Mouse (Mus musculus): ENCODE results near the gene Btla. TPM values are rescaled to one million over a fixed set of nuclear protein-coding genes. Genes with fewer than 3 reads are reported as not detected.

The Btla gene
- total RNA-seq, 2 experiments from 2014 or later, result 0.33 to 1.1 TPM

GRCm38 (mm10) chr16:45256895-45257294, 32.8 kb downstream of the Btla start:
- DNase-seq (ENCODE audit: low spot score in 2 of 2), result no peak

GRCm38 (mm10) chr16:45257567-45257966, 33.5 kb downstream of the Btla start:
- no peak for DNase-seq (ENCODE audit: low spot score in 2 of 2)

DNA sequence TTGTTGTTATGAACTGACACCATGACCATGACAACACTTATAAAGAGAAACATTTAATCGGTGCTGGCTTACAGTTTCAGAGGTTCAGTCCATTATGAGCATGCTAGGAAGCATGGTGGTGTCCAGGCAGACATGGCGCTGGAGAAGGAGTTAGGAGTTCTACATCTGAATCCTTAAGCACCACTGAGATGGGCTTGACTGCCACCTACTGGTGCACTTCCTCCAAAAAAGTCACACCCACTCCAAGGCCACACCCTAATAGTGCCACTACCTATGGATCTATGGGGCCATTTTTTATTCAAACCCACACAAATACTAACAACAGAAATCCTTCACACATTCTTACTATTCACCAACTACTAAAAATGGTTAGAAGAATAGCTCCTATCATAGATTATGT, 35.5 kb downstream of the Btla start:
- peak in 1 of 2 experiments; percentile 35 for DNase-seq (ENCODE audit: low spot score in 2 of 2)

DNA sequence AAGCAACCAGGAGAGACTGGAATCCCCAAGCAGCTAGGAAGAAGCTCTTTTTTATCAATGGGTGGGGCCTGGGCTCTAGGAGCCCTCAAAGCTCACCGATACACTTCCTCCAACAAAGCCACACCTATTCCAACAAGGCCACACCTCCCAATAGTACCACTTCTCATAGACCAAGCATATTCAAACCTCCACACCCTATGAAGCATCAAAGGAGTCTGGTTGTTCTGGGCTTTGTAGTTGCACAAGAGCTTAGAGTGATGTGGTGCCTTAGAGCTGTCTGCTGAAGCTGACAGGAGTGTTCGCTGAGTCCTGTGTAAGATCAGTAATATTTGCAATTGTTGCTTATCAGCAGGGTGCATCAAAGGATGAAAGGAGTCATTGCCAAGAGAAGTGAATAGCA, 37.2 kb downstream of the Btla start:
- no peak for DNase-seq (ENCODE audit: low spot score in 2 of 2)

DNA sequence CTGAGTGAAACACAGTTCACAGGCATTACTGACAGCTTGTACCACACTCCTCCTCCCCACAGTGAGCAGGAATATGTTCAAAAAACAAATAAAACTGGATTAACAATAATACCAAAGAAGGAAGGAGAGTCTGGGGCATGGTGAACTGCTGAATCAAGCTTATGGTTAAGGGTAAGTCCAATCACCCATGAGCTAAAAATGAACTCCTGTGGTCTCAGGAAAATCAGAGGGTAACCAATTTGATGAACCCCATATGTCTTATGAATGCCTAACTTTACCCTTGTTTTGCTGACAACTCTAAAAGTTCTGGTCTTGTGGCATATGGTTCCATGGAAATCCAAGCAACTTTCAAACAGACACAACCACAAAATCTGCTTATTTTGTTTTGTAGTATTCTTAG, 37.9 kb downstream of the Btla start:
- DNase-seq (ENCODE audit: low spot score in 2 of 2), result no peak

GRCm38 (mm10) chr16:45269886-45270285, 45.8 kb downstream of the Btla start:
- no peak for DNase-seq (ENCODE audit: low spot score in 2 of 2)

DNA sequence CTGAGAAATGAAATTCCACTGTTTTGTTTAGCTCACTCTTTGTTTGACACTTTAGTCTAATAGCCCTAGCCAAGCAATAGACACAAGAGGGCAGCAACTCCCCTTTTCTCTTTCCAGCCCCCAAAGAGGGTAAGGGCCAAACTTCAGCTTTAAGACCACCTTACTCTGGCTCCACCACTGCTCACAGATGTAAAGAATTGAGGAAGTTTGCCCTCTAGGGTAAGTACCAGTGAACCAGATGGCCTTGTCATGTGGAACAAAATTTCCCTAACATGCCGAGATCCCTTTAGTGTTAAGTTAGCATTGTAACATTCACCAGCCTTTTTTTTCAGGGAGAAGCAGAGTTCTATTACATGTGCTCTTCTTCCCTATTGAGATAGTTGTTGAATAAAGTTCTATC, 59.0 kb downstream of the Btla start:
- no peak for DNase-seq (ENCODE audit: low spot score in 2 of 2)

- DNase-seq (ENCODE audit: low spot score in 2 of 2), result no peak
Measured at GRCm38 (mm10) chr16:45297806-45298205, 73.7 kb downstream of the Btla start.

Other genes starting within 250 kb of the Btla start
- 100 to 1,000 TPM in 1 of 2 experiments, 10 to 100 TPM in 1; 24.9 to 124 TPM for gene Ccdc80, start 130.9 kb upstream of the Btla start, total RNA-seq (2021)
- 10 to 100 TPM; 25.6 to 34.0 TPM for gene Slc35a5, start 65.6 kb upstream of the Btla start, total RNA-seq (2021)
- gene Atg3, start 65.5 kb upstream of the Btla start, total RNA-seq (2021), result 10 to 100 TPM; 47.4 to 62.3 TPM
- 10 to 100 TPM; 58.9 to 64.8 TPM for gene Cd200, start 184.7 kb downstream of the Btla start, total RNA-seq (2021)